Mouse (Mus musculus) limb, embryonic 12.5 days (tissue): ENCODE data around the gene Slc35a3. TPM values are rescaled to one million over a fixed set of nuclear protein-coding genes. Genes with fewer than 3 reads are reported as not detected.
"Not testable (repeated sequence)": the region's sequence is repeated elsewhere in the genome, so short reads cannot be mapped to it uniquely, and the experiment has no call there.

Experiments
- ATAC-seq: fragments of 200-750 bp; cut with Nextera tagmentation; 2 replicates; pipeline ENCODE4 v1.8.0; 2017; ENCODE audit warnings: low read depth, moderate TSS enrichment; ENCODE audit not compliant: insufficient number of reproducible peaks, insufficient read depth, low FRiP score, low TSS enrichment
- H3K27ac ChIP-seq: fragments of 300-500 bp; sonication (generic); 2 replicates; pipeline ENCODE4 v1.5.1; 2016; ENCODE audit warnings: mild to moderate bottlenecking, moderate library complexity
- H3K27me3 ChIP-seq: fragments of 300-500 bp; sonication (generic); 2 replicates; pipeline ENCODE4 v1.6.1; 2016; ENCODE audit warnings: mild to moderate bottlenecking, moderate library complexity
- H3K36me3 ChIP-seq: fragments of 300-500 bp; sonication (generic); 2 replicates; pipeline ENCODE4 v1.6.1; 2016; ENCODE audit warnings: mild to moderate bottlenecking, moderate library complexity
- H3K4me1 ChIP-seq: fragments of 300-500 bp; sonication (generic); replicated peaks from 2 replicates; pipeline ENCODE4 v1.6.1; 2016
- H3K4me2 ChIP-seq: fragments of 300-500 bp; sonication (generic); 2 replicates; pipeline ENCODE4 v1.6.1; 2016; ENCODE audit warnings: mild to moderate bottlenecking, moderate library complexity
- H3K4me3 ChIP-seq: fragments of 300-500 bp; sonication (generic); replicated peaks from 2 replicates; pipeline ENCODE4 v1.5.1; 2016; ENCODE audit warnings: mild to moderate bottlenecking
- H3K9ac ChIP-seq: fragments of 300-500 bp; sonication (generic); replicated peaks from 2 replicates; pipeline ENCODE4 v1.6.1; 2016; ENCODE audit warnings: mild to moderate bottlenecking, moderate library complexity
- H3K9me3 ChIP-seq: fragments of 300-500 bp; sonication (generic); 2 replicates; pipeline ENCODE4 v1.6.1; 2016; ENCODE audit warnings: mild to moderate bottlenecking, moderate library complexity
- WGBS: fragments of 180-500 bp; shearing (Covaris S2); methylation state at CpG from one replicate; pipeline ENCODE4 v1.1.7; 2016; 5-methylcytosine and 5-hydroxymethylcytosine counted together
- polyA plus RNA-seq: library from polyadenylated mRNA; unstranded; fragments of >200 nt; fragmentation: Nextera tagmentation; extraction: Ambion mirVana; gene quantifications from 2 replicates; pipeline ENCODE4 v1.2.1, GENCODE M21; 2016

The Slc35a3 gene
- polyA plus RNA-seq, 1 experiment from 2014 or later: 11.3 TPM

- Histone ChIP-seq H3K4me2 (no peak overlapping the region), H3K27ac (no peak overlapping the region), H3K4me1 (no peaks in the 10 kb centered on the region), H3K36me3 (no peaks in the 10 kb centered on the region), H3K9me3 (no peaks in the 10 kb centered on the region), H3K9ac (no peak overlapping the region), H3K4me3 (no peak overlapping the region), H3K27me3 (no peaks in the 10 kb centered on the region)
- no peak for ATAC-seq
- 94% methylated on average over 2 of the region's 2 CpGs for WGBS
These were observed 13.8 kb downstream of the Slc35a3 start for GRCm38 (mm10) chr3:116698786-116699185.

GRCm38 (mm10) chr3:116695666-116695985 is 17.0 kb downstream of the Slc35a3 start:
- no peaks in the 10 kb centered on the region for H3K27me3 ChIP-seq
- H3K9ac ChIP-seq: no peak overlapping the region
- H3K27ac ChIP-seq: no peak overlapping the region
- H3K9me3 ChIP-seq: no peaks in the 10 kb centered on the region
- H3K4me2 ChIP-seq: no peak overlapping the region
- no peak overlapping the region for H3K4me3 ChIP-seq
- no peak for ATAC-seq
- WGBS: 89% methylated on average over 2 of the region's 2 CpGs
- no peaks in the 10 kb centered on the region for H3K4me1 ChIP-seq
- peaks cover 3% of the 10 kb centered on the region; the same call in 1 of the 2 replicates for H3K36me3 ChIP-seq

GRCm38 (mm10) chr3:116694955-116695665 is 17.5 kb downstream of the Slc35a3 start:
- 88% methylated on average over 8 of the region's 8 CpGs for WGBS
- no peaks in the 10 kb centered on the region for H3K9me3 ChIP-seq
- no peak overlapping the region for H3K27ac ChIP-seq
- no peak overlapping the region for H3K4me3 ChIP-seq
- peaks cover 3% of the 10 kb centered on the region; the same call in 1 of the 2 replicates for H3K36me3 ChIP-seq
- ATAC-seq: no peak
- no peak overlapping the region for H3K9ac ChIP-seq
- H3K27me3 ChIP-seq: no peaks in the 10 kb centered on the region
- H3K4me2 ChIP-seq: no peak overlapping the region
- H3K4me1 ChIP-seq: no peaks in the 10 kb centered on the region

- no peak overlapping the region for H3K4me3 ChIP-seq
These were observed 18.3 kb downstream of the Slc35a3 start for GRCm38 (mm10) chr3:116694312-116694711.

GRCm38 (mm10) chr3:116681160-116681559 is 31.5 kb downstream of the Slc35a3 start, which contains the start of gene Gm43191:
Gene Gm43191, minus strand, starts transcription at chr3:116681260.
- no peak within 1 kb of the TSS for H3K4me2 ChIP-seq
- H3K27me3 ChIP-seq: no peaks in the 10 kb centered on the region
- no peak within 1 kb of the TSS for H3K27ac ChIP-seq
- H3K36me3 ChIP-seq: peaks cover 31% of the 10 kb centered on the region
- no peak for ATAC-seq
- no peak within 1 kb of the TSS for H3K9ac ChIP-seq
- H3K9me3 ChIP-seq: no peaks in the 10 kb centered on the region
- no peaks in the 10 kb centered on the region for H3K4me1 ChIP-seq
- H3K4me3 ChIP-seq: no peak within 1 kb of the TSS
- 91% methylated on average over 1 of the region's 1 CpGs for WGBS

More at GRCm38 (mm10) chr3:116694312-116694711, 18.3 kb downstream of the Slc35a3 start:
- WGBS: 80% methylated on average over 3 of the region's 3 CpGs
- ATAC-seq: no peak
- Histone ChIP-seq H3K36me3 (peaks cover 3% of the 10 kb centered on the region; the same call in 1 of the 2 replicates), H3K9me3 (no peaks in the 10 kb centered on the region), H3K9ac (no peak overlapping the region), H3K4me1 (no peaks in the 10 kb centered on the region), H3K27me3 (no peaks in the 10 kb centered on the region), H3K4me2 (no peak overlapping the region), H3K27ac (no peak overlapping the region)

GRCm38 (mm10) chr3:116664281-116664680 is 48.4 kb downstream of the Slc35a3 start:
- not testable (repeated sequence) for H3K36me3 ChIP-seq, ATAC-seq, H3K9ac ChIP-seq, H3K4me2 ChIP-seq, H3K4me3 ChIP-seq, H3K27ac ChIP-seq, H3K27me3 ChIP-seq, H3K4me1 ChIP-seq, H3K9me3 ChIP-seq
- 91% methylated on average over 9 of the region's 9 CpGs for WGBS

GRCm38 (mm10) chr3:116662463-116662863 is 50.2 kb downstream of the Slc35a3 start, which contains the start of gene Mfsd14a:
Gene Mfsd14a, minus strand, starts transcription at chr3:116662677.
- WGBS: 0% methylated on average over 39 of the region's 39 CpGs
- peak; percentile 99 for ATAC-seq
- H3K4me2 ChIP-seq: peak within 1 kb of the TSS; percentile 69
- H3K27me3 ChIP-seq: no peaks in the 10 kb centered on the region
- H3K9me3 ChIP-seq: no peaks in the 10 kb centered on the region
- peak within 1 kb of the TSS; percentile 99 for H3K4me3 ChIP-seq
- H3K27ac ChIP-seq: peak within 1 kb of the TSS; percentile 97
- H3K9ac ChIP-seq: peak within 1 kb of the TSS; percentile 99
- H3K36me3 ChIP-seq: no peaks in the 10 kb centered on the region
- peaks cover 12% of the 10 kb centered on the region for H3K4me1 ChIP-seq

- H3K27ac ChIP-seq: peak overlapping the region; percentile 97
- H3K9me3 ChIP-seq: no peaks in the 10 kb centered on the region
- under 1% methylated on average over 68 of the region's 68 CpGs for WGBS
- peak; percentile 87 for ATAC-seq
- peak overlapping the region; percentile 69 for H3K4me2 ChIP-seq
- no peaks in the 10 kb centered on the region for H3K36me3 ChIP-seq
- peak overlapping the region; percentile 99 for H3K4me3 ChIP-seq
- peaks cover 12% of the 10 kb centered on the region for H3K4me1 ChIP-seq
- H3K27me3 ChIP-seq: no peaks in the 10 kb centered on the region
- H3K9ac ChIP-seq: peak overlapping the region; percentile 99
These were observed 50.7 kb downstream of the Slc35a3 start for GRCm38 (mm10) chr3:116661870-116662414.

GRCm38 (mm10) chr3:116661288-116661869 is 51.3 kb downstream of the Slc35a3 start:
- H3K4me1 ChIP-seq: peaks cover 12% of the 10 kb centered on the region
- WGBS: 4% methylated on average over 16 of the region's 16 CpGs
- H3K36me3 ChIP-seq: no peaks in the 10 kb centered on the region
- ATAC-seq: no peak
- peak overlapping the region; percentile 99 for H3K9ac ChIP-seq
- peak overlapping the region; percentile 99 for H3K4me3 ChIP-seq
- H3K4me2 ChIP-seq: peak overlapping the region; percentile 69
- H3K27ac ChIP-seq: peak overlapping the region; percentile 97
- no peaks in the 10 kb centered on the region for H3K27me3 ChIP-seq
- H3K9me3 ChIP-seq: no peaks in the 10 kb centered on the region

GRCm38 (mm10) chr3:116659856-116660430 is 52.7 kb downstream of the Slc35a3 start:
- 89% methylated on average over 13 of the region's 13 CpGs for WGBS
- Histone ChIP-seq H3K4me1 (peaks cover 12% of the 10 kb centered on the region), H3K4me2 (no peak overlapping the region), H3K27ac (no peak overlapping the region), H3K36me3 (no peaks in the 10 kb centered on the region), H3K9me3 (no peaks in the 10 kb centered on the region), H3K9ac (no peak overlapping the region), H3K27me3 (no peaks in the 10 kb centered on the region), H3K4me3 (no peak overlapping the region)
- ATAC-seq: no peak

GRCm38 (mm10) chr3:116658928-116659565 is 53.6 kb downstream of the Slc35a3 start:
- H3K27me3 ChIP-seq: no peaks in the 10 kb centered on the region
- no peak overlapping the region for H3K9ac ChIP-seq
- 68% methylated on average over 15 of the region's 15 CpGs for WGBS
- H3K9me3 ChIP-seq: no peaks in the 10 kb centered on the region
- H3K27ac ChIP-seq: no peak overlapping the region
- no peak overlapping the region for H3K4me2 ChIP-seq
- H3K4me3 ChIP-seq: no peak overlapping the region
- no peaks in the 10 kb centered on the region for H3K36me3 ChIP-seq
- peaks cover 12% of the 10 kb centered on the region for H3K4me1 ChIP-seq
- no peak for ATAC-seq
